Mouse (Mus musculus): ENCODE measurements around the gene Sh3rf3.

Sh3rf3 gene

DNA sequence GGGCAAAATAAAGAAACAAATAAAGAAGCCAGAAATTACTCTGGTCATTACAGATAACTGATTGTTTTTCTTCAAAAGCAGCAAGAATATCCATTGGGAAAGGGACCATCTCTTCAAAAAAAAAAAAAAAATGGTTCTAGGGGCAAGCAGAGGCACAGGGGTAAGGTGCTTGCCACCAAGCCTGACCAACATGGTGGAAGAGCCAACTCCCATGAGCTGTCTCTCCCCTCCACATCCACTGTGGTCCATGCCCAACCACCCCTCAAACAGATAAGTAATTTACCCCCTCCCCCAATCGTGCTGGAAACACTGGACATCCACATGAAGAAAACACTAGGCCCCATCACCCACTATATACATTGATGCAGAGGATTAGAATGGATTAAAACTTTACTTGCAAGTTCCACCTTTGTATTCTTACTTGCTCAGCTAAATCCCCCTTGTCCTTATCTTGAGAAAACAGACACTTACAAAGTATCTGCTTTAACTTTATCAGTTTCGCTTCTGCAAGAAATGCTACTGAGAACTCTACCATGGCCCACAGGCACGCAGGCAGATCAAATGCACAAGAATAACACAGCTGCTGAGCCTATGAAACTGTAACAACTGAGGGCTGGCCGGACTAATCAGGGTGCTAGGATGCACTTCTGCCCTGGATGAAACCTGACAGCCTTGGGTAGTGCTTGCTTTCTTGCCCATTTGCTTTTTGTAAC lies 349.2 kb downstream of the Sh3rf3 start:
- no peak for DNase-seq (ENCODE audit: low read depth, low spot score)

- peak; percentile 81 for DNase-seq (ENCODE audit: low read depth, low spot score)
Observed at GRCm38 (mm10) chr10:59166104-59166944, 353.2 kb downstream of the Sh3rf3 start.

DNA sequence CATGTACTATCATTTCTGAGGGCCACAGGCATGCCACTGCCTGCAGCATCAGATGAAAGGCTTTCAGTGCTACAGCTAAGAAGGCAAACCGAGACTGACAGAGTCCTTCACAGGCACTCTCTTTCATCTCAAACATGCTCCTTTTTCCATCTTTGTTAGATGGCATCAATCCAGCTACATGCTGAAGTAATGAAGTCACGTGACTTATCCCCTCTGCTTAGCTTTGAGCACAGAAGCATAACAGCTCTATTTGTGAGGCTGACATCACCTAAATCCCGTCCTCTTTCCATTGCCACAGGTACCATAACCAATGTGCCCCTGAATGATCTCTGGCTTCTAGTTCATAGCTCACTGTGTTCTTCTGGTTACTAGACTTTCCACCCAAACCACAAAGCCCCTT lies 357.9 kb downstream of the Sh3rf3 start:
- no peak for DNase-seq (ENCODE audit: low read depth, low spot score)

DNA sequence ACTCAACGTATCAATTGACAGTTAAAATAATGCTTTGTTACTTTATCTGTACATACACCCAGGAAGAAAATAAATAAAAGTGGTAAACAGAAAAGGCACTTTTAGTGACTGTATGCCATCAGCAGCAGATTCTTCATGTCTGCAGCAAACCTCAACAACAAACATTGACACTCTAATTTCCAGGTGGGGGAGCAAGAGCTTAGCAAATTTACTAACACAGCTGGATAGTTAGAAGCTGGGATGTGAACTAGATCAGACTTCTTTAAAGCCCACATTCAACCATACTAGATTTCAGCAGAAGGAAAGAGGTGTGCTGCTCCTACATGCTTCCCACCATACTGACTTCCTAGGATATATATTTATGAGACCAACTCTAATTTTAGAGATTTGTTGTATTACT lies 359.4 kb downstream of the Sh3rf3 start:
- no peak for DNase-seq (ENCODE audit: low read depth, low spot score)

DNA sequence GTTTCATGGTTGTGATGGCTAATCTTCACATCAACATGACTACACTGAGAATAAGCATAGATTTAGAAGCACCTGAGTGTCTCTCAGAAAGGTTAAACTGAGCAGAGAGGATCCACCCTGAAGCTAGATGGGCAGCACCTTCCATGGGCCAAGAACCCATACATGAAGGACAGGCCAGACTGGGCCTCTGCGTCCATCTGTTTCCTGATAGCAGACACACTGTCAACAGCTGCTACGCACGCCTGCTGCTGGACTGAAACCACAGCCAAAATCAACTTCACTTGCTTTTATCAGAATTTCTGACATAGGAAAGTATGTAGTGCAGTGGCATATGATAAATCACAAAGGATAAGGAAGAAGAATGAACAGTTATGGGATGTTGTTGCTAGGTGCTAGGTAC lies 366.5 kb downstream of the Sh3rf3 start:
- DNase-seq (ENCODE audit: low read depth, low spot score): no peak

GRCm38 (mm10) chr10:59182306-59182705 lies 369.1 kb downstream of the Sh3rf3 start:
- no peak for DNase-seq (ENCODE audit: low read depth, low spot score)

All from brain, adult 2 months (tissue).